Comparison of ENCODE assay signal across 17 mouse cellular contexts in genomic region chr4:140644276-140644675, GRCm38 (mm10). TPM values are rescaled to one million over a fixed set of nuclear protein-coding genes. Genes with fewer than 3 reads are reported as not detected.
DNase-seq lines count a peak whose midpoint lies in the region; ATAC-seq lines count a peak whose summit lies in the region.
"Had no signal": no experiment of that assay in that cellular context is flagged by ENCODE, and none has a peak within 500 bp of the region (broad histone marks: within the 10 kb centered on the region; RNA-seq: fewer than 3 reads in every experiment).

No protein-coding gene starts in this region.

- H3K4me1 ChIP-seq in forebrain, embryonic 12.5 days: peaks cover 60% of the 10 kb centered on the region
- H3K4me1 ChIP-seq in forebrain, embryonic 11.5 days (replicated peaks; ENCODE audit: control insufficient read depth, insufficient read depth, low read length): peaks cover 8% of the 10 kb centered on the region; the same call in 1 of the 2 replicates
- H3K4me1 ChIP-seq in hindbrain, embryonic 16.5 days (ENCODE audit: control insufficient read depth, insufficient read depth, low read depth, low read length): peaks cover 43% of the 10 kb centered on the region
- H3K4me1 ChIP-seq in hindbrain, embryonic 11.5 days (replicated peaks; ENCODE audit: control insufficient read depth, insufficient read depth, low read length): peaks cover 9% of the 10 kb centered on the region

- intact Hi-C loops in gastrocnemius, postnatal 36 days (cut with DNase I): no loop called here

- no peak overlapping the region; the same call in 1 of the 2 replicates for H3K4me2 ChIP-seq in forebrain, embryonic 12.5 days
- H3K4me2 ChIP-seq in forebrain, embryonic 11.5 days (ENCODE audit: low read depth, low read length, severe bottlenecking): no peak overlapping the region
- H3K4me2 ChIP-seq in hindbrain, embryonic 16.5 days (ENCODE audit: low read length): peak overlapping the region; percentile 10; the same call in 1 of the 2 replicates
- no peak overlapping the region for H3K4me2 ChIP-seq in hindbrain, embryonic 11.5 days (replicated peaks; ENCODE audit: low read depth, low read length)
- H3K4me2 ChIP-seq: embryonic facial prominence, embryonic 12.5 days; limb, embryonic 15.5 days; neural tube, embryonic 12.5 days had no signal

- WGBS in forebrain, embryonic 12.5 days: 47% methylated on average over 6 of the region's 6 CpGs
- 70% methylated on average over 6 of the region's 6 CpGs for WGBS in forebrain, embryonic 11.5 days
- 34% methylated on average over 6 of the region's 6 CpGs for WGBS in hindbrain, embryonic 16.5 days
- 50% methylated on average over 6 of the region's 6 CpGs for WGBS in hindbrain, embryonic 11.5 days

- ATAC-seq in forebrain, embryonic 12.5 days (ENCODE audit: low FRiP score): no peak
- ATAC-seq in forebrain, embryonic 11.5 days (replicated peaks; ENCODE audit: low FRiP score): no peak
- ATAC-seq in hindbrain, embryonic 16.5 days: no peak
- ATAC-seq in hindbrain, embryonic 11.5 days (ENCODE audit: low FRiP score): no peak

- no peaks in the 10 kb centered on the region for H3K9me3 ChIP-seq in forebrain, embryonic 12.5 days
- peaks cover 3% of the 10 kb centered on the region; the same call in 1 of the 2 replicates for H3K9me3 ChIP-seq in forebrain, embryonic 11.5 days (ENCODE audit: control insufficient read depth, low read length)
- H3K9me3 ChIP-seq in hindbrain, embryonic 16.5 days (ENCODE audit: control insufficient read depth, low read length): no peaks in the 10 kb centered on the region
- H3K9me3 ChIP-seq in hindbrain, embryonic 11.5 days (ENCODE audit: control insufficient read depth, low read length): no peaks in the 10 kb centered on the region
- H3K9me3 ChIP-seq: limb, embryonic 15.5 days; neural tube, embryonic 12.5 days had no signal

- peaks cover 17% of the 10 kb centered on the region for H3K36me3 ChIP-seq in forebrain, embryonic 12.5 days (replicated peaks)
- H3K36me3 ChIP-seq in forebrain, embryonic 11.5 days (ENCODE audit: control insufficient read depth, insufficient read depth, low read length): no peaks in the 10 kb centered on the region; the same call in 1 of the 2 replicates
- no peaks in the 10 kb centered on the region for H3K36me3 ChIP-seq in hindbrain, embryonic 16.5 days (ENCODE audit: control insufficient read depth, insufficient read depth, low read length)
- no peaks in the 10 kb centered on the region for H3K36me3 ChIP-seq in hindbrain, embryonic 11.5 days (ENCODE audit: control insufficient read depth, insufficient read depth, low read length)
- H3K36me3 ChIP-seq: limb, embryonic 15.5 days had no signal

- no peak for DNase-seq in forebrain, embryonic 11.5 days (ENCODE audit: low spot score)
- DNase-seq in hindbrain, embryonic 11.5 days (ENCODE audit: low spot score): no peak
- DNase-seq in brain, adult 2 months (ENCODE audit: low read depth, low spot score): peak; percentile 87
- peak; percentile 82 for DNase-seq in cerebellum, adult 9-11 months
- DNase-seq in gastrocnemius, postnatal 36 days: no peak
- DNase-seq in gastrocnemius, postnatal 4 days (ENCODE audit: low spot score in 2 of 2): no peak
- DNase-seq: adrenal gland, postnatal 14 days; kidney, adult 18-20 months; lung, postnatal 10 days had no signal

- H3K9ac ChIP-seq in forebrain, embryonic 12.5 days: no peak overlapping the region
- no peak overlapping the region for H3K9ac ChIP-seq in forebrain, embryonic 11.5 days (ENCODE audit: low read length)
- H3K9ac ChIP-seq in hindbrain, embryonic 16.5 days (ENCODE audit: low read depth, low read length): peak overlapping the region; percentile 13; the same call in 1 of the 2 replicates
- no peak overlapping the region for H3K9ac ChIP-seq in hindbrain, embryonic 11.5 days (ENCODE audit: low read depth, low read length)
- H3K9ac ChIP-seq: embryonic facial prominence, embryonic 12.5 days; limb, embryonic 15.5 days; neural tube, embryonic 12.5 days had no signal

- H3K27ac ChIP-seq in forebrain, embryonic 12.5 days: 0 out of 2 replicates have a peak overlapping the region, but pooled peaks have one; percentile 36
- no peak overlapping the region for H3K27ac ChIP-seq in forebrain, embryonic 11.5 days (ENCODE audit: low read depth, low read length)
- H3K27ac ChIP-seq in hindbrain, embryonic 16.5 days (ENCODE audit: low read depth, low read length): peak overlapping the region; percentile 17; the same call in 1 of the 2 replicates
- no peak overlapping the region for H3K27ac ChIP-seq in hindbrain, embryonic 11.5 days (ENCODE audit: low read depth, low read length)
- H3K27ac ChIP-seq: embryonic facial prominence, embryonic 12.5 days; heart, embryonic 10.5 days; kidney, postnatal 0 days; limb, embryonic 15.5 days; neural tube, embryonic 12.5 days had no signal

- no peaks in the 10 kb centered on the region for H3K27me3 ChIP-seq in forebrain, embryonic 12.5 days
- H3K27me3 ChIP-seq in forebrain, embryonic 11.5 days (ENCODE audit: control insufficient read depth, insufficient read depth, low read length): no peaks in the 10 kb centered on the region
- H3K27me3 ChIP-seq in hindbrain, embryonic 16.5 days (replicated peaks; ENCODE audit: control insufficient read depth, insufficient read depth, low read length): no peaks in the 10 kb centered on the region
- H3K27me3 ChIP-seq in hindbrain, embryonic 11.5 days (ENCODE audit: control insufficient read depth, insufficient read depth, low read length): no peaks in the 10 kb centered on the region
- H3K27me3 ChIP-seq: embryonic facial prominence, embryonic 12.5 days; limb, embryonic 15.5 days; neural tube, embryonic 12.5 days had no signal

- H3K4me3 ChIP-seq in forebrain, embryonic 12.5 days (replicated peaks): no peak overlapping the region
- no peak overlapping the region for H3K4me3 ChIP-seq in forebrain, embryonic 11.5 days (ENCODE audit: low read depth, low read length)
- H3K4me3 ChIP-seq in hindbrain, embryonic 16.5 days (ENCODE audit: low read length): no peak overlapping the region
- H3K4me3 ChIP-seq in hindbrain, embryonic 11.5 days (ENCODE audit: low read depth, low read length): no peak overlapping the region
- H3K4me3 ChIP-seq: embryonic facial prominence, embryonic 12.5 days; erythroblast, embryonic 14.5 days; heart, embryonic 10.5 days; limb, embryonic 15.5 days; neural tube, embryonic 12.5 days had no signal

RNA-seq across cellular contexts. Expression of gene Arhgef10l, which starts 21.5 kb away (rescaled TPM):
- polyA plus RNA-seq in forebrain, embryonic 12.5 days (2016; fragmentation: Nextera tagmentation; extraction: Ambion mirVana): 26.1 and 31.1 TPM in 2 replicates
- polyA plus RNA-seq in forebrain, embryonic 11.5 days (2014; fragmentation: Nextera tagmentation; extraction: Ambion mirVana): 23.3 and 23.6 TPM in 2 replicates
- polyA plus RNA-seq in hindbrain, embryonic 16.5 days (2015; fragmentation: Nextera tagmentation; extraction: Ambion mirVana): 20.7 and 24.5 TPM in 2 replicates
- polyA plus RNA-seq in hindbrain, embryonic 11.5 days (2014; fragmentation: Nextera tagmentation; extraction: Ambion mirVana): 13.8 and 14.5 TPM in 2 replicates
- 10 to 100 TPM; 39.0 to 49.9 TPM for total RNA-seq in gastrocnemius, postnatal 36 days (2021)
- 10 to 100 TPM; 53.6 to 54.6 TPM for total RNA-seq in gastrocnemius, postnatal 4 days (2021)

RNA-seq across cellular contexts. Expression of gene Rcc2, which starts 56.1 kb away (rescaled TPM):
- 45.9 and 81.3 TPM in 2 replicates for polyA plus RNA-seq in forebrain, embryonic 12.5 days (2016; fragmentation: Nextera tagmentation; extraction: Ambion mirVana)
- 91.6 and 100 TPM in 2 replicates for polyA plus RNA-seq in forebrain, embryonic 11.5 days (2014; fragmentation: Nextera tagmentation; extraction: Ambion mirVana)
- polyA plus RNA-seq in hindbrain, embryonic 16.5 days (2015; fragmentation: Nextera tagmentation; extraction: Ambion mirVana): 7.7 and 9.5 TPM in 2 replicates
- 44.3 and 59.6 TPM in 2 replicates for polyA plus RNA-seq in hindbrain, embryonic 11.5 days (2014; fragmentation: Nextera tagmentation; extraction: Ambion mirVana)
- total RNA-seq in gastrocnemius, postnatal 36 days (2021): 1 to 10 TPM; 8.1 to 9.5 TPM
- total RNA-seq in gastrocnemius, postnatal 4 days (2021): 10 to 100 TPM; 43.3 to 44.1 TPM

Comparison
In these comparisons a context has a peak if more than half of its experiments do, and no peak if none do; other contexts are left out.
1. H3K27ac ChIP-seq: peak in forebrain, embryonic 12.5 days (single experiment) and hindbrain, embryonic 16.5 days (single experiment); none in forebrain, embryonic 11.5 days (single experiment) and hindbrain, embryonic 11.5 days (single experiment).
2. DNase-seq: peak in brain, adult 2 months (single experiment) and cerebellum, adult 9-11 months (single experiment); none in forebrain, embryonic 11.5 days (single experiment), hindbrain, embryonic 11.5 days (single experiment), gastrocnemius, postnatal 36 days (0 of 2) and gastrocnemius, postnatal 4 days (0 of 2).